Mouse (Mus musculus): ENCODE measurements around the gene Fam168a. TPM values are rescaled to one million over a fixed set of nuclear protein-coding genes. Genes with fewer than 3 reads are reported as not detected.
"Not testable (repeated sequence)": the region's sequence is repeated elsewhere in the genome, so short reads cannot be mapped to it uniquely, and the experiment has no call there.

The Fam168a gene
- total RNA-seq, 2 experiments from 2014 or later, result 3.4 to 8.1 TPM

DNA sequence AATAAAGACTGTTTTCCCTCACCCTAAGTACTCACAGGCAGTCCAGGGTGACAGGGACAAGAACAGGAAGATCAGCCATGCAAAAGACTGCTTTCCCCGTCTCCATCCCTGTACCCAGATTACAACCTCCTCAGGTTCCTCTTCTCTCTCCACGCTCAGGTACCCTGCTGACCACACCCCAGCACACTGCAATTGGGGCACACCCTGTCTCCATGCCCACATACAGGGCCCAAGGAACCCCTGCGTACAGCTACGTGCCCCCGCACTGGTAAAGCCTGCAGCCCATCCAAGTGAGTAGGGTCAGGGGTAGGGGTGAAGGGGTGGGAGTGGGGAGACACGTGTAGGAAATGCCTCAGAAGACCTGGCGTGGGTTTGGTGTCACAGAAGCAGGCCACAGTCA, 128.7 kb downstream of the Fam168a start:
- ATAC-seq (replicated peaks; ENCODE audit: low FRiP score, poor library complexity, severe bottlenecking), result no peak

DNA sequence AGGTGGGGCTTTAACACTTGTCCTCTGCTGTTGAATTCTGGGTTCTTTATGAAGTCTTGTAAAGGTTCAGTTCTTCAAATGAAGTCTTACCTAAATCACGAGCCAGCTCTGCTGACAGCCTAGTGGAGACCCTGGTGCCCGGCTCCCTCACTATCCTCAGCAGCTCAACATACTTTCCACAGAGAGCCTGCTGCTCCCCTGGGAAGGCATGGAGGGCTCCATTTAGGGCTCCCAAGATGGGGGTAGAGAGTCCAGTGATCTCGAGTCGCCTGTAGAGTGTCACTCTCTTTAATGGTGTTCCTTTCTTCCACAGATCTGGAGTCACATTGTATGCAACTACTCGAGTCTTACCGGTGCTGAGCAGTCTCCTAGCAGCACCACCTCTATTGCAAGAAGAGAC, 129.3 kb downstream of the Fam168a start:
- ATAC-seq (replicated peaks; ENCODE audit: low FRiP score, poor library complexity, severe bottlenecking), result no peak

DNA sequence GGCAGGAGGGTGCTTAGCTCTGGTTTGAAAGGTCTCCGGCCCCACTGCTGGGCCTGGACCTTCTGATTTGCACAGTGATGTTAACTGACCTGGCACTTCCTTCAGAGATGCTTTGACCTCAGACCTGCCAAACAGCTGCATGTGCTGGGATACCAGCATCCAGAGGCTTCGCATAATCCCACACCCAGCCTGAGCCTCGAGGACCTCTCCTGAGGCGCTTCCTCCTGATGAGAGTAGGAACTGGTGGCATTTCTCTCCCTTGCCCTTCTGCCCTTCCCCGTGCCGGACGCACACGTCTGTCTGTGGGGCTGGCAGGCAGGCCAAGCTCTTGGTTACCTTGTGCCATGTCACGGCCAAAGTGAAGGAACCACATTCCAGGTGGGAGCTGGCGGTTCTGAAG, 130.2 kb downstream of the Fam168a start:
- no peak for ATAC-seq (replicated peaks; ENCODE audit: low FRiP score, poor library complexity, severe bottlenecking)

DNA sequence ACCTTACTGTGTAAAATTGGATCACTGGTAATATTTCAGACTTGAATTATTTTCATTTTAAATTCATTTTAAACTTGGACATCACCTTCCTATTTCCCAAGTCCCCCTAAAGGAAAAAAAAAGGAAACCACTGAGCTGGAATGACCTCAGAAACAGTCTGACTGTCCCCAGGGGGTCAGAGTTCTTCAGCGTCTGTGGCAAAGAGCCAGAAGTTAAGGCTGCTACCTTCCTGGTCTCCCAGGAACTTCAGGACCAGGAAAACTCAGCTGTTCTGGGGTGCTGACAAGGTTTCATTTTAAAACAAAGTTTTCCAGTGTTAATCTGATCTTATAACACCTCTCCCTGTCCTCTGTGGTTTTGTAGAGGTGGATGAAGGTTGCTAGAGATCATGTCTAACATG, 131.3 kb downstream of the Fam168a start:
- no peak for ATAC-seq (replicated peaks; ENCODE audit: low FRiP score, poor library complexity, severe bottlenecking)

DNA sequence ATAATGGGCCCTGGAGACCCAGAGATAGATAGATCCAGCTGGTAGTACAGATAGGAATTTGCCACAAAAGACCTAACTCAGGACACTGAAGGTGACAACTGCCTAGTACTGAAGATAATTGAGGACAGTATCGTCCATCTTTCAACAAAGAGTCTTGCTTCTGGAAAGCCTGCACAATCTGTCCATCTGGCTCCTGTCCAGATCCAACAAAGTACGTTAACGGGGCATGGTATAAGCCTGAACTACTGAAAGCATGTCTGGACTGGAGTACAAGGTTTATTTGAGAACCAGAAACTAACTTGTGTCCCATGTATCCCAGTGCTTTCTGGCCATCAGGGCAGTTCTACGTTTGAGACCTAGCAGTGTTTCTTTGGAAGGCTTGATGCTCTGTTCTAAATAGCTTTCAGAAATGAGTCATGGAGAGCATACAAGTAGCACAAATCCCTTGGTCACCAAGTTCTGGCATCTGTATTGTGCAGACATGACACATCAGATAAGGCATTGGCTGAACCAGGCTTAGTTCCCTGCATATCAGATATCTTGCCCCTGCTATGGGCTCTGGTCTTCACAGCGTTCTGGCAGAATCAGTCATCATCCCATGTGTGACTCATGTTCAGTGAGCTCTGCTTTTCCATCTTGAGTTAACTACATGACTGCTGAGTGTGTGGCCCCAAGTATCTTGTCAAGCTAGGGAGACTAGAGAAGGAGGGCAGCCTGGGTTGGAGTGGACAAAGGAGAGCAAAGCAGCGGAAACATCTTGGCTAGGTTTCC, 133.4 kb downstream of the Fam168a start:
- no peak for ATAC-seq (replicated peaks; ENCODE audit: low FRiP score, poor library complexity, severe bottlenecking)

DNA sequence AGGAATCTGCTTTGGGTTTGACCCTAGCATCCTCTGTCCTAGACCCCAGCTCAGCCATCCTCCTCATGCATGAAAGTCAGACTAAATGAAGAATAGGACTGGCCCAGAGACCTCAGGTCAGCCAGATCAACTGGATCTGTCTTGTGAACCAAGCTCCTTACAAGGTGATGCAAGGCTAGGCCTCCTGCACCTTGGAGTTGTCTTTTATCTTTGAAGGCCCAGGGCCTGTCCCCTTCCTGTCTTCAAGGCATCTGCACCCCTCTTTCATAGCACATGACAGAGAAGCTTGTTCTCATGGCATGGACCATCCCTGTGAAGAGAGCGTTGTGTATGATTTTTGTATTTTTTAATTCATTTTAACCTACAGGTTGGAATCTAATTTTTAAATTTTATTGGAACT, 134.5 kb downstream of the Fam168a start:
- ATAC-seq (replicated peaks; ENCODE audit: low FRiP score, poor library complexity, severe bottlenecking), result no peak

DNA sequence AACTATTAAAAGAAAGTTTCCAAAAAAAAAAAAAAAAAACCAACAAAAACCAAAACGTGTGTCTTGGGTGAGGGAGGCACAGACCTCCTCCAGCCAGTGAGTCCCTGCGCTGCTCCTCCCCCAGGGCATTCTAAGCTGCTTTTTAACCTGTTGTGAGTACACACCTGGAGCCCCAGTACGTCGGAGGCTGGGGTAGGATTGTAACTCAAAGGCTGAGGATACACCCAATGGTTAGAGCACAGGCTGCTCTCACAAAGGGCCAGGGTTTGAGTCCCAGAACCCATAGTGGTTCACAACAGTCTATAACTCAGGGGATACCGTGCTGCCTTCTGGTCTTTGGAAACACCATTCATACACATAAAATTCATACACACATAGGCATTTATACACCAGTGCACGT, 135.2 kb downstream of the Fam168a start:
- no peak for ATAC-seq (replicated peaks; ENCODE audit: low FRiP score, poor library complexity, severe bottlenecking)

DNA sequence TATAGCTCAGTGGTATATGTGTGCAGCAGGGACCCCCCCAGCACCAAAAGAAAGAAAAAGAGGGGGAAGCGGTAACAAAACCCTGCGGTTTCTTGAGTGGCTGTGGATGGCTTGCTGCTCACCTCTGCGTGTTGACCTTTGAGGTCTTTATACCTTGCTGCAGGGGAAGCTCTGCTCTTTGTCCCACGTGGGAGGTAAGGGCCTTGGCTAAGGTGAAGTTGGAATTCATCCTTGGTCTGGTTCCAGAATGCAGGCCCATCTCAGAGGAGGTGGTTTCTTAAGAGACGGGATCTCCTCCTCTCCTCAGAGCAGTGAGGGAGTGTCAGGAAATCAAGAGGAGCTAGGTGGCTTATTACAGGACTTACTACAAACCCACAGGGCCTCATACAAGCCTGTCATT, 135.7 kb downstream of the Fam168a start:
- ATAC-seq (replicated peaks; ENCODE audit: low FRiP score, poor library complexity, severe bottlenecking), result no peak

DNA sequence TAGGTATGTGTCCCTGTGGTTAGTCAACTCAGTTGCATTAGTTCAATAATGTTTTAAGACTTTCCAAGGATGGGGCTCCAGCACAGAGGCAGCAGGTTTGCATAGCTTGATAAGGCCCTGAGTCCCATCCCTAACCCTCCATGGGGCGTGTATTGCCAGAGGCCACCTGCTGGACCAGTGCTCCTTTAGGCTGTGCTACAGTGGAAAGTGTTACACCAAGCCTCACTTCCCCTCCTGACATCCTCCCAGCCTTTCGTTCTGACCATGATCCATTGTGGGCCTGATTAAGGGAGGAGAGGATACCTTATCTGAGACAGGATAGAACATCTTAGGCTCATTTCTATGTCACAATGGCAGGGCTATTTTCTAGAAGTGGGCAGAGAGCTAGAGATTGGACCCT, 137.4 kb downstream of the Fam168a start:
- ATAC-seq (replicated peaks; ENCODE audit: low FRiP score, poor library complexity, severe bottlenecking), result peak; percentile 69

DNA sequence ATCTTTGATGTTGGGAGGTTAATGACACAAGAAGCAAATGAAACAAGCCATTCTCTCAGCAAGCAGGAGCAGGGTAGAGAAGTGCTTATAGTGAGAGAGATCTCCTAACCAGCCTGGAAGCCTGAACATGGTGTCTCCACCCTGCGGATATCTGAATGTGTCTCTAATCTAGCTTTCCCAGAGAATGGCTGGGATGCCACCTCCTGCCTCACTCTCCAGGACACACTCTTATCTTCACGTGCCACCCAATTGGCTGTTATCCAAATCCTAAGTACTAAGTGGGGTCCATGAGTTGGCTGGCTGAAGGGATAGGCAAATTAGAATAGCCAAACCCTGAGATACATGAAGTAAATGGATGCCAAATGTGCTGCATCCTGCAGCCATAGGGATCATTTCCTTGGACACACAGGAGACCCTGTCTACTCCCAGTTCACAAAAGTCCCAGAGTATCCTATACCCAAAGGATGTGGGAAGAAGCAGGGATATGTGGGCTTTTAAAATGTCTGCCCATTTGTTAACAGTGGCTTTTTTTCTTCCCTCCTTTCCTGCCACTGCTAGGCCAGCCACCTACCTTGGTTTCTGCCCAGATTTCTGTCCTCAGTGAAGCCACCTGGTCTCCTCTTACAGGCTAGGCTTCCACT, 138.1 kb downstream of the Fam168a start:
- ATAC-seq (replicated peaks; ENCODE audit: low FRiP score, poor library complexity, severe bottlenecking), result peak; percentile 79

DNA sequence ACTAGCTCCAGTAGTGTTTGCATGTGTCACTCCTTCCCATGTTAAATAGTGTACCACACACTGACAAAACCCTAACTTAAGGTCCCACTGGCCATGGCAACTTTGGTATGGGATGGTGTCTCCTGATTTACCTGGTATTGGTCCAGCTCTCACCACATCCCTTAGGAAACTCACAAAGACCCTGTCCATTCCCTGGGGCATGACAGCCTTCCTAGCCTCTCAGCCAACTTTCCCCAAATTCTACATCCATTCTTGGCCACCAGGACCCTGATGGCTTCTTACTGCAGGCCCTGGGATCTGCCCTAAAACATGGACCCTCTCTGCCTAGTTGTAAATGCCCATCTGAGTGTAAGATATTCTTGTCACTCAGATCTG, 138.6 kb downstream of the Fam168a start:
- ATAC-seq (replicated peaks; ENCODE audit: low FRiP score, poor library complexity, severe bottlenecking), result peak; percentile 6

DNA sequence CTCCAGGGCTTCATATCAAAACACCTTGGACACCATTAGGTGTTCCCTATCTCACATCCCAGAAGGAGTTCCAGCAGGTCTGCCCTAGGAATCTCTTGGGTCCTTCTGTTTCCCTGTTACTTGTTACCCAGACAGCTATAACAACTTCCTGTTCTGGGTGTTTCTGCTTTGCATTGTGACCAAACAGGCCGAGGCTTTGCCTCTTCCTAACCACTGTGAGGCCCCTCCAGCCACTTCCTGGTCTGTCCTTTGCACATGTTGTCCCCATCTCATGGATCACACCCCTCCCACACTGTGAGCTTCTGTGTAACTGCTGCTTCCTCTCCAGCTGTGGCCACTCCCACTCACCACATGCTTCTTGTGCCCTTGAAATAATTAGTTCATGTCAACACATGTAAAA, 139.0 kb downstream of the Fam168a start:
- ATAC-seq (replicated peaks; ENCODE audit: low FRiP score, poor library complexity, severe bottlenecking), result peak; percentile 37

DNA sequence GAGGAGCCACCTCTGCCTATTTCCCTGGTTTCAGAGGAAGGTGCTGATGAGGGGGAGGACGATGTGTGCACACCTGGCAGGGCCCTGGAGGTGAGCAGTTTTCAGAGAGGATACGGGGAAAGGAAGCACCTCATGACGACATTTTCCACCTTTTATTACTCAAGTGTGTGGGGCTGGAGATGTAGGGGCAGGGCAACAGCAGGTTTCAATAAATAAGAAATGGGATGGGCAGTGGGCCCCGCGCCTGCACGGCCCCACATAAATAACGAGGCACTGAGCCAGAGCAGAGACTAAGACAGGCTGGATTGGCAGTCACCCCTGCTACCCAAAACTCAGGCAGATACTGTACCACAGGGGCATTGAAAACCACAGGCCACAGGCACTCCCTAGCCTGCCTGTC, 139.6 kb downstream of the Fam168a start:
- ATAC-seq (replicated peaks; ENCODE audit: low FRiP score, poor library complexity, severe bottlenecking), result not testable (repeated sequence)

DNA sequence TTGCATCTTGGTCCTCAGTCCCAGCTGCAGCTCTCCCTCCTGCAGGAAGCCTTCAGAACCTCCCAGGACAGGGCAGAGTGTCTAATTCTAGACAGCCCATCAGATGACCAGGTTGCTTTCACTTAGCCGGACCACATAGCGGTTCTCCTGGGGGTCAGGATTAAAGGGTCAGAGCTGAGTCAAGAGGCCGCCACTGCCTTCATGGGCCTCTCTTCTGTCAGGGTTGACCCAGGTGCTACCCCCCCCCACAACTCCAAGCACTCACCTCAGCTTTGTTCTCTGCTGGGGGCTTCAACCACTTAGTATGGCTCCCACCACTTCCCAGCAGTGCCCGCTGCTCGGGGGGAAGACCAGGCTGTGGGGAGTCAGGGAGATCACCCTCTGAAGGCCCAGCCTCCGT, 140.7 kb downstream of the Fam168a start:
- ATAC-seq (replicated peaks; ENCODE audit: low FRiP score, poor library complexity, severe bottlenecking), result no peak

DNA sequence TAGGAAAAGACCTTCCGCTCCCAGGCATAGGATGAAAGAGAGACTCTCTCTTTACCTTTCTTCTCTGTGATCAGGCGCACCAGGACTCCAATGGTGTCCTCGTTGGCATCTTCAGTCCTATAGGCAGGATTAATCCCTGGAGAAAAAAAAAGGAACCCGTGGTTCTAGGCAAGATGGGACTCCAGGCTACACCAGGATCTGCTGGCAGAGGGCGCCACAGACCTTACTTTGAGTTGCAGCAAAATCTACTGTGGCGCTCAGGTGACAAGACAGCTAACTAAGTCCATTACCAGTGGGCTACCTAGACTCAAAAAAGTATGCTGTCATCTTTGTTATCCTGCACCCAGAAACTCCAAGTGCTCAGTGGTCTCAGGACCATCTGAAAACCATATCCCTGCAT, 142.3 kb downstream of the Fam168a start:
- ATAC-seq (replicated peaks; ENCODE audit: low FRiP score, poor library complexity, severe bottlenecking), result 0 out of 2 replicates have a peak, but pooled peaks have one; percentile 25

DNA sequence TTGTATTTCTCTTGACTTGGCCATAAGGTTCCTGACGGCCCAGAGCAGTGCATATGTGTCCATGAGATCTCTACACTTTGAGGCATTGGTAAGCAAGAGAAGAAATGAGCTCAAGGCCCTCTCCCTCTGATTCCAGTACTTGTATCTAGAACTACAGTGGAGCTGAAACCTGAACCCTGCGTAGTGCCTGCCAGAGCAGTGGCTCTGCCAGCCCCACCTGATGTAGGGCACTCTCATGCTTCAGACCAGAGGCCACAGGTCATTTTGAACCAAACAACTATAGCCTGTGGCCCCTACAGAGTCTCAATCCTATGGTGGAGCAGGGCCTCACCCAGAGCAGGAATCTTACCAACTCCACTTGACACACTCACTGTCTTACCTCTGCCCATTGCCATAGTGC, 143.1 kb downstream of the Fam168a start:
- no peak for ATAC-seq (replicated peaks; ENCODE audit: low FRiP score, poor library complexity, severe bottlenecking)

DNA sequence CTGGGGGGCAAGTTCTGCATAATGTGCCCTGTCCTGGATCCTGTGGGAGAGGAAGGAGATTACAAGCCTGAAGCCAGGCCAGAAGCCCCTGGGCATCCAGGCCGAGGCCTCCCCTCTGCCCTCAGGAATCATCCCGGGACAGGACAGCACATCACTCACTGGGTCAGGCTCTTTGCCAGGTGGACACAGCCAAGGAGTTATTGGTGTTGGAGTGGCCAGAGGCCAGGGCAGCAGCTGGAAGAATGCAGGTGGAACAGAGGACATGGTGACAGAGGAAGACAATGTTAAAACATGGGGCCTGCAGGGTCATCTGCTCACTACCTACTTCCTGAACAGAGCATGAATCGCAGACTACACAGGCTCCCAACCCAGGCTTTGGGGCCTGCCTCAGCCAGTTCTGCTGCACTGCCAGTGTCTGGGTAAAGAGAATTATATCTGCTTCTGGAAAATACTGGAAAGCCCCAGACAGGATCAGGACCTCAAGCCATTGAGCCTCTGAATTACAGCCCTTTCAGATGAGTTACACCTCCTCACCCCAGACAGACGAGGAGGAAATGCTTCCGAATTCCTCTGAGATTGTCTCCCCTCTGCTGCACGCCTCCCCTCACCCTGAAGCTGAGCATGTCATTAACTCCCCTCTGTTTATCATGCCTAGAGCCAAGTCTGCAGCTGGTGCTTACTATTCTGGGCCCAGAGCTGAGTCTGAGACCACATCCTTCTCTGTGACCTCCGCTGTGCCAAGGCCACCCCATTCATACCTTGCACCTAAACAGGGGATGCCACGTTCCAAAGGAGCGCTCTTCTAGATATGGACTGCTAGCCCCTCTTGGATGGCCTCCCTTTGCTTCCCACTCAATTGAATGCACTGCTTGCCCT, 145.3 kb downstream of the Fam168a start:
- ATAC-seq (replicated peaks; ENCODE audit: low FRiP score, poor library complexity, severe bottlenecking), result no peak

DNA sequence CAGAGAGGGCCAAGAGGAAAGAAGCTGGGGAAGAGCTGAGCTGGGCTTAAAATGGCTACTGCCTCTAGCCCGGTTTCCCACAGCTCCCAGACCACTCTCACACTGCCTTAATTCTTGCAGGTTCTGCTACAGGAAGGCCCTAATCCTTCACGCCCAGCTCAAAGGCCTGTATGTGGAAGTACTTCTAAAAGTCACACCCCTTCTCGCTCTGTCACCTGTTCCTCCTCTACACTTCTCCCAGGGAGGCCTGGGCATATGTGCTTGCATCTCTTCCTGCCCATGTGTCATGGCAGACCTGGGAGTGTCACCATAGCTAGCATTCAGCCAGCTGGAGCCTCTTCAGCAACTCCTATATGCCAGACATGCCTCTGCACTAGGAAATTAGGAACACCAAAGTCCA, 147.0 kb downstream of the Fam168a start:
- ATAC-seq (replicated peaks; ENCODE audit: low FRiP score, poor library complexity, severe bottlenecking), result no peak

DNA sequence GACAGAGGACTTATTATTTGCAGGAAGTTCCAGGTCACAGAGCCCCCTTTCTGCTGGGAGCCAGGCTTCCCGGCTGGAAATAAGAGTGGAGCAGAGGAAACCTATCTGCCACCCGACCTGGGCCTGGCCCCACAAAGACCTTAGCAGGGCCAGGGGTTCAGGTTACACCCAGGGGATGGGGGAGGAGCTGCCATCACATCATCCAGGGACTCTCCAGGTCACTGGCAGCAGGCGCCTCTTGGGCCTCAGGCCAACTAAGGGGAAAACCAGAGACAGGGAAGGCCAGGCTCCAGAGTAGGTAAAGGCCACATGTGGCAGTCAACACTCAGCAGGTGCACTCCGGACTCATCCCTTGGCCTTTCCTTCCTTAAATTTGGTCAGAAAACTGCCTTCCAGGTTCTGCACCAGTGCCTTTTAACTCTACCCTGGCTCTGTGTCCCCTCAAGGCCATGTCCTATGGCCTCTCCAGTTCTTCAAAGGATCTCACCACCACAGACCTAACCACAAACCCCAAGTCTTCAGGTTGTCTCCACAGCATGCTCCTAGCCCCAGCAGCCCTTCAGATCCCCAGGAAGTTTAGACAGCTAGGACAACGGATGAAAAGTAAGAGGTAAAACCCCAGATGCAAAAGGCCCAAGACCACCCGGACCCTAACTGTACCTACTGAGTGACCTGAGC, 147.8 kb downstream of the Fam168a start:
- no peak for ATAC-seq (replicated peaks; ENCODE audit: low FRiP score, poor library complexity, severe bottlenecking)

DNA sequence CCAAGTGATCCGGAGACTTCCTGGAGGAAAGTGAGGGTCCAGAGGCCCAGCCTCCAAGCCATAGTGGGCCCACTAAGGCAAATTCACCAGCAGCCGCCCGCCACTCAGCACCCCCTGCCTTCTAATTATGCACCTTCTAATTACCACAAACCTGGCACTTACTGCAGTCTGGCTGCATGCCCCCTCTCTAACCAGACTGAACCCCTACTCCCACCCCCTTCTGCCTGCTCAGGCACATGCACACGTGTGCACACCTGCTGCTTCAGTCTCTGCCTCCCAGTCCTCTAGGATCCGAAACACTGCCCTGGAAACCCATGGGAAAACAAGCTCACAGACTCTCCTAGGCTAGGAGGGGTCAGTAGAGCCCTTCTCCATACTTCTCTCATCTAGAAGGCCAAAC, 148.4 kb downstream of the Fam168a start:
- no peak for ATAC-seq (replicated peaks; ENCODE audit: low FRiP score, poor library complexity, severe bottlenecking)
